Mouse (Mus musculus): ENCODE measurements around the gene Arhgap35. TPM values are rescaled to one million over a fixed set of nuclear protein-coding genes. Genes with fewer than 3 reads are reported as not detected.

Gene Arhgap35
- polyA plus RNA-seq, 1 experiment from 2014 or later = 40.0 TPM

- peak overlapping the region; percentile 25; the same call in 1 of the 2 replicates for H3K4me2 ChIP-seq (replicated peaks)
- H3K9me3 ChIP-seq (replicated peaks) = no peaks in the 10 kb centered on the region
These were observed 140.3 kb downstream of the Arhgap35 start for GRCm38 (mm10) chr7:16474445-16474844.

GRCm38 (mm10) chr7:16473847-16474246 is 140.9 kb downstream of the Arhgap35 start:
- H3K27ac ChIP-seq = no peak overlapping the region
- peaks cover 23% of the 10 kb centered on the region for H3K4me1 ChIP-seq
- no peaks in the 10 kb centered on the region for H3K36me3 ChIP-seq
- H3K9me3 ChIP-seq (replicated peaks) = no peaks in the 10 kb centered on the region
- H3K9ac ChIP-seq = no peak overlapping the region
- H3K27me3 ChIP-seq = peaks cover 82% of the 10 kb centered on the region
- H3K4me2 ChIP-seq (replicated peaks) = no peak overlapping the region
- WGBS = 60% methylated on average over 8 of the region's 8 CpGs
- ATAC-seq (ENCODE audit: low FRiP score) = no peak
- H3K4me3 ChIP-seq = no peak overlapping the region

More at GRCm38 (mm10) chr7:16474445-16474844, 140.3 kb downstream of the Arhgap35 start:
- no peak overlapping the region for H3K9ac ChIP-seq
- peak overlapping the region; percentile 20 for H3K4me3 ChIP-seq
- H3K27me3 ChIP-seq = peaks cover 80% of the 10 kb centered on the region
- no peaks in the 10 kb centered on the region for H3K36me3 ChIP-seq
- peaks cover 23% of the 10 kb centered on the region for H3K4me1 ChIP-seq
- ATAC-seq (ENCODE audit: low FRiP score) = no peak
- no peak overlapping the region for H3K27ac ChIP-seq
- WGBS = 5% methylated on average over 33 of the region's 33 CpGs

- 0 out of 2 replicates have a peak overlapping the region, but pooled peaks have one; percentile 11 for H3K4me2 ChIP-seq (replicated peaks)
- peak; percentile 27; the same call in 1 of the 2 replicates for ATAC-seq (ENCODE audit: low FRiP score)
- H3K27ac ChIP-seq = no peak overlapping the region
- no peak overlapping the region for H3K4me3 ChIP-seq
- WGBS = 7% methylated on average over 17 of the region's 17 CpGs
- H3K4me1 ChIP-seq = peaks cover 27% of the 10 kb centered on the region
- H3K36me3 ChIP-seq = no peaks in the 10 kb centered on the region
- peaks cover 71% of the 10 kb centered on the region for H3K27me3 ChIP-seq
- H3K9ac ChIP-seq = no peak overlapping the region
- H3K9me3 ChIP-seq (replicated peaks) = no peaks in the 10 kb centered on the region
These were observed 142.6 kb downstream of the Arhgap35 start for GRCm38 (mm10) chr7:16472116-16472709.

GRCm38 (mm10) chr7:16471549-16471948 is 143.2 kb downstream of the Arhgap35 start:
- no peak for ATAC-seq (ENCODE audit: low FRiP score)
- 47% methylated on average over 9 of the region's 9 CpGs for WGBS

GRCm38 (mm10) chr7:16468115-16468514 is 146.7 kb downstream of the Arhgap35 start:
- H3K4me2 ChIP-seq (replicated peaks) = no peak overlapping the region
- no peak for ATAC-seq (ENCODE audit: low FRiP score)
- H3K27ac ChIP-seq = no peak overlapping the region
- H3K4me3 ChIP-seq = no peak overlapping the region
- H3K27me3 ChIP-seq = peaks cover 38% of the 10 kb centered on the region
- no peaks in the 10 kb centered on the region for H3K36me3 ChIP-seq
- H3K9ac ChIP-seq = no peak overlapping the region
- no peaks in the 10 kb centered on the region for H3K9me3 ChIP-seq (replicated peaks)
- H3K4me1 ChIP-seq = peaks cover 7% of the 10 kb centered on the region; the same call in 1 of the 2 replicates
- WGBS = 25% methylated on average over 5 of the region's 5 CpGs

More at GRCm38 (mm10) chr7:16471549-16471948, 143.2 kb downstream of the Arhgap35 start:
- H3K4me2 ChIP-seq (replicated peaks) = no peak overlapping the region
- H3K9me3 ChIP-seq (replicated peaks) = no peaks in the 10 kb centered on the region
- H3K4me1 ChIP-seq = peaks cover 24% of the 10 kb centered on the region
- peaks cover 65% of the 10 kb centered on the region for H3K27me3 ChIP-seq
- no peak overlapping the region for H3K9ac ChIP-seq
- H3K36me3 ChIP-seq = no peaks in the 10 kb centered on the region
- H3K27ac ChIP-seq = no peak overlapping the region
- H3K4me3 ChIP-seq = no peak overlapping the region

- Histone ChIP-seq H3K4me2 (replicated peaks) (no peak overlapping the region), H3K4me1 (peaks cover 4% of the 10 kb centered on the region; the same call in 1 of the 2 replicates), H3K36me3 (no peaks in the 10 kb centered on the region), H3K4me3 (no peak overlapping the region), H3K27ac (no peak overlapping the region), H3K27me3 (peaks cover 32% of the 10 kb centered on the region), H3K9ac (no peak overlapping the region), H3K9me3 (replicated peaks) (no peaks in the 10 kb centered on the region)
- ATAC-seq (ENCODE audit: low FRiP score) = no peak
- WGBS = 70% methylated on average over 4 of the region's 4 CpGs
These were observed 148.2 kb downstream of the Arhgap35 start for GRCm38 (mm10) chr7:16466565-16466964.

- no peak for ATAC-seq (ENCODE audit: low FRiP score)
- WGBS = 94% methylated on average over 5 of the region's 5 CpGs
- Histone ChIP-seq H3K4me2 (replicated peaks) (no peak overlapping the region), H3K27ac (no peak overlapping the region), H3K36me3 (no peaks in the 10 kb centered on the region), H3K27me3 (peaks cover 31% of the 10 kb centered on the region), H3K4me1 (peaks cover 4% of the 10 kb centered on the region; the same call in 1 of the 2 replicates), H3K9ac (no peak overlapping the region), H3K4me3 (no peak overlapping the region), H3K9me3 (replicated peaks) (no peaks in the 10 kb centered on the region)
These were observed 149.2 kb downstream of the Arhgap35 start for GRCm38 (mm10) chr7:16465568-16465967.

- Histone ChIP-seq H3K9ac (no peak overlapping the region), H3K27ac (no peak overlapping the region), H3K4me3 (no peak overlapping the region), H3K4me2 (replicated peaks) (no peak overlapping the region), H3K9me3 (replicated peaks) (no peaks in the 10 kb centered on the region), H3K27me3 (peaks cover 32% of the 10 kb centered on the region), H3K4me1 (peaks cover 4% of the 10 kb centered on the region; the same call in 1 of the 2 replicates), H3K36me3 (no peaks in the 10 kb centered on the region)
- peak; percentile 51 for ATAC-seq (ENCODE audit: low FRiP score)
- WGBS = 10% methylated on average over 8 of the region's 8 CpGs
These were observed 149.6 kb downstream of the Arhgap35 start for GRCm38 (mm10) chr7:16465160-16465559.

GRCm38 (mm10) chr7:16463214-16463613 is 151.6 kb downstream of the Arhgap35 start:
- H3K27ac ChIP-seq = no peak overlapping the region
- peaks cover 7% of the 10 kb centered on the region; the same call in 1 of the 2 replicates for H3K9me3 ChIP-seq (replicated peaks)
- 4% methylated on average over 14 of the region's 14 CpGs for WGBS
- ATAC-seq (ENCODE audit: low FRiP score) = peak; percentile 59
- no peaks in the 10 kb centered on the region for H3K36me3 ChIP-seq
- peaks cover 27% of the 10 kb centered on the region for H3K27me3 ChIP-seq
- H3K9ac ChIP-seq = no peak overlapping the region
- H3K4me1 ChIP-seq = peaks cover 3% of the 10 kb centered on the region; the same call in 1 of the 2 replicates
- no peak overlapping the region for H3K4me2 ChIP-seq (replicated peaks)
- H3K4me3 ChIP-seq = no peak overlapping the region

- Histone ChIP-seq H3K9me3 (replicated peaks) (peaks cover 7% of the 10 kb centered on the region; the same call in 1 of the 2 replicates), H3K4me2 (replicated peaks) (no peak overlapping the region), H3K9ac (no peak overlapping the region), H3K36me3 (no peaks in the 10 kb centered on the region), H3K27me3 (peaks cover 27% of the 10 kb centered on the region), H3K4me3 (no peak overlapping the region), H3K4me1 (no peaks in the 10 kb centered on the region), H3K27ac (no peak overlapping the region)
- no peak for ATAC-seq (ENCODE audit: low FRiP score)
- WGBS = 83% methylated on average over 6 of the region's 6 CpGs
These were observed 153.1 kb downstream of the Arhgap35 start for GRCm38 (mm10) chr7:16461705-16462104.

GRCm38 (mm10) chr7:16461151-16461550 is 153.6 kb downstream of the Arhgap35 start:
- peaks cover 7% of the 10 kb centered on the region; the same call in 1 of the 2 replicates for H3K9me3 ChIP-seq (replicated peaks)
- H3K4me1 ChIP-seq = no peaks in the 10 kb centered on the region
- H3K4me3 ChIP-seq = no peak overlapping the region
- H3K27me3 ChIP-seq = peaks cover 27% of the 10 kb centered on the region
- H3K36me3 ChIP-seq = no peaks in the 10 kb centered on the region
- WGBS = 66% methylated on average over 6 of the region's 6 CpGs
- no peak for ATAC-seq (ENCODE audit: low FRiP score)
- no peak overlapping the region for H3K4me2 ChIP-seq (replicated peaks)
- H3K27ac ChIP-seq = no peak overlapping the region
- no peak overlapping the region for H3K9ac ChIP-seq

- H3K9ac ChIP-seq = no peak overlapping the region
- no peak overlapping the region for H3K27ac ChIP-seq
- no peak for ATAC-seq (ENCODE audit: low FRiP score)
- H3K4me3 ChIP-seq = no peak overlapping the region
- H3K27me3 ChIP-seq = peaks cover 27% of the 10 kb centered on the region
- H3K9me3 ChIP-seq (replicated peaks) = peaks cover 7% of the 10 kb centered on the region; the same call in 1 of the 2 replicates
- WGBS = 72% methylated on average over 13 of the region's 13 CpGs
- no peak overlapping the region for H3K4me2 ChIP-seq (replicated peaks)
- H3K36me3 ChIP-seq = 0 out of 2 replicates have a peak, but pooled peaks cover under 1% of the 10 kb centered on the region
- no peaks in the 10 kb centered on the region for H3K4me1 ChIP-seq
These were observed 154.2 kb downstream of the Arhgap35 start for GRCm38 (mm10) chr7:16460566-16460965.

- Histone ChIP-seq H3K27ac (no peak overlapping the region), H3K4me1 (peaks cover 9% of the 10 kb centered on the region), H3K4me2 (replicated peaks) (no peak overlapping the region), H3K4me3 (no peak overlapping the region), H3K9ac (no peak overlapping the region), H3K9me3 (replicated peaks) (peaks cover 7% of the 10 kb centered on the region; the same call in 1 of the 2 replicates), H3K36me3 (peaks cover 8% of the 10 kb centered on the region; the same call in 1 of the 2 replicates), H3K27me3 (peaks cover 16% of the 10 kb centered on the region)
- no peak for ATAC-seq (ENCODE audit: low FRiP score)
- WGBS = 94% methylated on average over 5 of the region's 5 CpGs
These were observed 158.5 kb downstream of the Arhgap35 start for GRCm38 (mm10) chr7:16456289-16456688.
